Mouse (Mus musculus): ENCODE measurements around the gene Fbxl13. TPM values are rescaled to one million over a fixed set of nuclear protein-coding genes. Genes with fewer than 3 reads are reported as not detected.
"Not testable (repeated sequence)": the region's sequence is repeated elsewhere in the genome, so short reads cannot be mapped to it uniquely, and the experiment has no call there.

Fbxl13 gene
- polyA plus RNA-seq, 1 experiment from 2014 or later = 0.10 TPM

DNA sequence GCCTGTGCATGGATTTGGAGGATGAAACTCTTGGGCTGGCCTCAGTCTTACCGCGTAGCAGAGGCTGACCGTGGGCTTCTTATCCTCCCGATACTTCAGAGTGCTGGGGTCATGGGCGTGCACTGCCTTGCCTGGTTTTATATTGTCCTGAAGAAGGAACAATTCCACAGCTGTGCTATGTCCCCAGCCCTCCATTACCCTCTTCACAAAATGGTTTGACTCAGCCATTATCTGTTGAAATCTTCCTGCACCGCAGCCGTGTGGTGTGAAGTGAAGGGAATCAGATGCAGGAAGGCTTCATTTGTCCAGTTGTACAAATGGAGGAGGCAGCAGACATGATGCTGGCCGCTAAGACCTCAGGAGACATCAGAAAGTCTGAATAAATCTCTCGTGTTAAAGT lies 11.5 kb upstream of the Fbxl13 start:
- Histone ChIP-seq H3K27ac (no peak overlapping the region), H3K4me1 (replicated peaks) (peaks cover 4% of the 10 kb centered on the region), H3K9ac (no peak overlapping the region), H3K4me2 (no peak overlapping the region), H3K4me3 (no peak overlapping the region), H3K9me3 (replicated peaks) (no peaks in the 10 kb centered on the region), H3K27me3 (no peaks in the 10 kb centered on the region), H3K36me3 (peaks cover 37% of the 10 kb centered on the region)
- WGBS = 86% methylated on average over 9 of the region's 9 CpGs
- ATAC-seq (replicated peaks; ENCODE audit: insufficient number of reproducible peaks, insufficient read depth, low FRiP score, low read depth) = no peak

DNA sequence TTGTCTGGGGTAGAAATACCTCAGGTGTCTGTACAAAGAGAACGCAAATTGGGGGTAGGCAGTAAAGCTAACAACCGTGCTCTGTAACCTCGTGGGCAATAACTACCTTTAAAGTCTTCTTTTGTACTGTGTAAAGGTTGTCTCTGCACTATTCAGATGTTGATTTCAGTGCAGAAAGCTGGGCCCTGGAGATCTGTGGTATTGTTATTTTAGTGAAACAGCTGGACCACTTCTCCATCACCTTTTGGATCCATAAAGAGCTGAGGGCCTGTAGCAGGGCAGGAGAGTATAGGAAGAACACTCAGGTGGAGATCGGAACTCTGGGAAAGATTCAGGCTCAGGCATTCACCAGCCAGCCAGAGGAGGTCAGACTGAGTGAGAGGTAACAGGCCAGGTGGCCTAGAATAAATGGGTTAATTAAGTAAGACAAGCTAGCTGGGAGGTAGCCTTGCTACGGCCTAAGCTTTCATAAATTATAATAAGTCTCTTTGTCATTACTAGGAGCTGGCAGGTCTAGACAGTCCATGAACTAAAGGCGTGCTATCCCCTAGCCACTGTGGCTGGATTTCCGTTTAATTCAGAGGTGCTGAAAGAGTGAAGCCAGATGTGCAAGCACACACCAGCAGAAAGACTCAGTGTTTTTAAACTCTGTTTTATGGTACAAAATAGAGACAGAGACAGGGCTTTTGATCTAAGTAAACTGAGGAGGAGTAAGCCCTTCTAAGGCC lies 6.6 kb upstream of the Fbxl13 start:
- Histone ChIP-seq H3K4me3 (no peak overlapping the region), H3K9me3 (replicated peaks) (no peaks in the 10 kb centered on the region), H3K27ac (no peak overlapping the region), H3K4me1 (replicated peaks) (no peaks in the 10 kb centered on the region), H3K36me3 (peaks cover 50% of the 10 kb centered on the region), H3K27me3 (no peaks in the 10 kb centered on the region), H3K9ac (no peak overlapping the region), H3K4me2 (no peak overlapping the region)
- 0 out of 2 replicates have a peak, but pooled peaks have one; percentile 18 for ATAC-seq (replicated peaks; ENCODE audit: insufficient number of reproducible peaks, insufficient read depth, low FRiP score, low read depth)
- 68% methylated on average over 7 of the region's 7 CpGs for WGBS

DNA sequence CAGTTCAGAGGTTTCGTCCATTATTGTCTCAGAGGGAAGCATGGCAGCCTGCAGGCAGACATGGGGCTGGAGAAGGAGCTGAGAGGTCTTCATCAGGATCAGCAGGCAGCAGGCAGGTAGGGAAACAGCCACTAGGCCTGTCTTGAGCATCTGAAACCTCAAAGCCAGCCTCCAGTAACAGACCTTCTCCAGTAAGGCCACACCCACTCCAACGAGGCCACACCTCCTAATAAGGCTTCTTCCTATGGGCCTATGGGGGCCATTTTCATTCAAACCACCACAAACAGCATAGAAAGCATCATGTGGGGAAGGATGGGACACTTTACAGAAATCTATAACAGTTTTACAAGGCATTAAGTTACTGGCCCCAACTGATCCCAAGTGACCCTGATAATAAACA lies 5.3 kb upstream of the Fbxl13 start:
- Histone ChIP-seq H3K36me3 (peaks cover 49% of the 10 kb centered on the region), H3K27me3 (no peaks in the 10 kb centered on the region), H3K9ac (no peak overlapping the region), H3K27ac (no peak overlapping the region), H3K4me1 (replicated peaks) (peaks cover 7% of the 10 kb centered on the region), H3K9me3 (replicated peaks) (no peaks in the 10 kb centered on the region), H3K4me2 (no peak overlapping the region), H3K4me3 (no peak overlapping the region)
- 84% methylated on average over 2 of the region's 2 CpGs for WGBS
- no peak for ATAC-seq (replicated peaks; ENCODE audit: insufficient number of reproducible peaks, insufficient read depth, low FRiP score, low read depth)

DNA sequence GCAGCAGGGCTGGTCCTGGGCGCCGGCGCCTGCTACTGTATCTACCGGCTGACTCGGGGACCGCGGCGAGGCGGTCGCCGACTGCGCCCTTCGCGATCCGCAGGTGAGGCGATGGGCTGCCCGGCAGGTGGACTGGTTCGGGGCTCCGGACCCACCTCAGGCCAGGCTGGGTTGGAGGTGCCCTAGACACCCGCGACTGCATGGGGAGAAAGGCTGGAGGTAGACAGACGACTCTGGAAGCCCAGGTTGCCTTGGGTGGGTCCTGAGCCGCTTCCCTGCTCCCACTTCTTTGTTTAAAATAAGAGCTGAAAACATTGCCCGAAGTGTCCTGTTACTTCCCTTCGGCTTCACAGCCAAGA lies 678 bp upstream of the Fbxl13 start:
- peak overlapping the region; percentile 89 for H3K4me2 ChIP-seq
- no peaks in the 10 kb centered on the region for H3K9me3 ChIP-seq (replicated peaks)
- no peaks in the 10 kb centered on the region for H3K27me3 ChIP-seq
- peaks cover 25% of the 10 kb centered on the region for H3K36me3 ChIP-seq
- ATAC-seq (replicated peaks; ENCODE audit: insufficient number of reproducible peaks, insufficient read depth, low FRiP score, low read depth) = no peak; the same call in 1 of the 2 replicates
- H3K4me1 ChIP-seq (replicated peaks) = peaks cover 13% of the 10 kb centered on the region
- H3K4me3 ChIP-seq = peak overlapping the region; percentile 97
- peak overlapping the region; percentile 91 for H3K9ac ChIP-seq
- H3K27ac ChIP-seq = peak overlapping the region; percentile 88
- WGBS = under 1% methylated on average over 25 of the region's 25 CpGs

DNA sequence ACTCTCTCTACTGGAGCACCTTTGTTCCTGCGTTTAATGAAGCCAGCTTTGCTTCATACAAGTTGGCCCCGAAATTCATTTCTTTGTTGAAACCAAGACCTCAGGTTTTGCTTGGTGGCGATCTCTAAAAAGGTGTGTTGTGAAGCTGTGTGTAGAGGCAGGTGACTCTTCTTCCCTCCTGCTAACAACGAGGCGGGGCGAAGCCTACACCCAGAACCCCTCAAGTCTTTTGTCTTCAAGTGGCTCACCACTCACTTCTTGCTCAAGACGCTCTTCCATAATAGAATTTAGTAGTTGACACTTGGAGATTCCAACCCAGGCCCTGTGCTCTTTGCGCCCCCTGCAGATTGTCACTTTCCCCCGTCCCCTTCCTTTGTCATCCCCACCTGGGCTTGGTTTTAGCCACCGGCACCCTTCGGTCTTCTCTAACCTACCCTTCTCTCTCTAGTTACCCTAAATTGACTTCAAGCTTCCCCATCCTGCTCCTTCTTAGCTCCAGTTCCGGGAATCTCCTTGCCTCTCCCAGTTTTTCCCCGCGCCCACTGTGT lies 469 bp downstream of the Fbxl13 start:
- Histone ChIP-seq H3K4me2 (peak overlapping the region; percentile 89), H3K4me1 (replicated peaks) (peaks cover 13% of the 10 kb centered on the region), H3K4me3 (peak overlapping the region; percentile 97), H3K27me3 (no peaks in the 10 kb centered on the region), H3K9ac (peak overlapping the region; percentile 33; the same call in 1 of the 2 replicates), H3K36me3 (peaks cover 15% of the 10 kb centered on the region), H3K9me3 (replicated peaks) (no peaks in the 10 kb centered on the region), H3K27ac (0 out of 2 replicates have a peak overlapping the region, but pooled peaks have one; percentile 29)
- 11% methylated on average over 14 of the region's 14 CpGs for WGBS
- ATAC-seq (replicated peaks; ENCODE audit: insufficient number of reproducible peaks, insufficient read depth, low FRiP score, low read depth) = no peak

DNA sequence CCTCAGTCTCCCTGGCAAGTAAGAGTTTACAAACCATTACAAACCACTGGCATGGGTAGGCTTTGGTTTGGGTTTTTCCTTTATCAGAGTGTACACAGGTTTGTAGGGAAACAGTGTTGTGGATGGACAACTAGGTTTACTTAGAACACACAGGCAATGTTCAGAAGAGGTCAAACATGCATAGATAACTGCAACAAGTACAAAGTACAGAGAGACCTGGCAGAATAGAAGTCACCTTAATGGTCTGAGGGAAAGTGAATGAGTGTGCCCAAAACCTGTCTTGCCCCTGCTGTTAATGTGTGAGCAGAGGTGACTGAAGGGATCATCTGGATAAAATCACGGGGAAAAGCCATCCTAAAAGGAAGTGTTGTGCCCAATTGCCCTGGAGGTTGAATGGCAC lies 1.8 kb downstream of the Fbxl13 start:
- H3K27me3 ChIP-seq = 0 out of 2 replicates have a peak, but pooled peaks cover 3% of the 10 kb centered on the region
- no peak overlapping the region for H3K9ac ChIP-seq
- no peak overlapping the region for H3K4me2 ChIP-seq
- no peaks in the 10 kb centered on the region for H3K9me3 ChIP-seq (replicated peaks)
- no peak for ATAC-seq (replicated peaks; ENCODE audit: insufficient number of reproducible peaks, insufficient read depth, low FRiP score, low read depth)
- peaks cover 2% of the 10 kb centered on the region for H3K36me3 ChIP-seq
- peaks cover 13% of the 10 kb centered on the region for H3K4me1 ChIP-seq (replicated peaks)
- no peak overlapping the region for H3K4me3 ChIP-seq
- no peak overlapping the region for H3K27ac ChIP-seq
- WGBS = 30% methylated on average over 1 of the region's 1 CpGs

DNA sequence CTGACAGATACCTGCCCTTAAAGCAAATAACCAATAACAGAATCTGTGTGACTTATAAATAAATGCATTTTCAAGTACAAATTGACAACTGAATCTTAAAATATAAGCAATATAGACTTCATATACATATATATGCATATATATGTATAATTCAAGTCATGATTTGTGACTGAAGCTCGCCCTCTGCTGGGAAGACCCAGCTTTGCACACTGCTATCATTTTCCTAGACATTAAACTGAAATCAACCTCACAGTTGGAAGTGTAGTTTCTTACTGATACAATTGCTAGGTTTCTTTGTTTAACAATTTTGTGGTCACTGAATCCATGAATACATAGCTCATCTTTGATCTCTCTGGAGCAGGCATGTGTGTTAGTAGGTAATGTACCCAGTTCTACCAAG lies 4.5 kb downstream of the Fbxl13 start:
- no peaks in the 10 kb centered on the region for H3K9me3 ChIP-seq (replicated peaks)
- peaks cover 6% of the 10 kb centered on the region for H3K4me1 ChIP-seq (replicated peaks)
- H3K27me3 ChIP-seq = 0 out of 2 replicates have a peak, but pooled peaks cover 3% of the 10 kb centered on the region
- H3K4me2 ChIP-seq = no peak overlapping the region
- H3K27ac ChIP-seq = no peak overlapping the region
- WGBS = 2% methylated on average over 1 of the region's 1 CpGs
- no peak overlapping the region for H3K4me3 ChIP-seq
- no peaks in the 10 kb centered on the region for H3K36me3 ChIP-seq
- H3K9ac ChIP-seq = no peak overlapping the region
- ATAC-seq (replicated peaks; ENCODE audit: insufficient number of reproducible peaks, insufficient read depth, low FRiP score, low read depth) = no peak

DNA sequence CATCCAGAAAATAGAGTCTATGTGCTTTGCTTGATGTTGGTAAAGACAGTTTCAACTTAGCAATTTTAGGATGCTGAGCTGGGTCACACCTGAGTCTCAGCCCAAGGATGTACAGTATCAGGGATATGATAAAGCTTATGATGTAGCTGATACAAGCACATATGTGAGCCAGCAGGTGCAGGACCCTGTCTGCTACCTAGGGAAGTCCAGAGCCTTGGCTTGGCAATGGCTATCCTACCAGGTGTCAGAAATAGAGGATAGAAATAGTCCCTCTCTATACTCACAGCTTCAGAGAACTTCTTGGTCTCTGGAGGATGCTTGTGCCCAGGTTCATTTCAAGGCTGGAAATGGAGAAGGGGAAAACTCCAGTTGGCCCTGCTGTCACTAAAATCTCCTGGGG lies 19.5 kb downstream of the Fbxl13 start:
- Histone ChIP-seq H3K4me3 (no peak overlapping the region), H3K27me3 (no peaks in the 10 kb centered on the region), H3K9ac (no peak overlapping the region), H3K27ac (no peak overlapping the region), H3K4me1 (replicated peaks) (no peaks in the 10 kb centered on the region), H3K4me2 (no peak overlapping the region), H3K9me3 (replicated peaks) (peaks cover under 1% of the 10 kb centered on the region), H3K36me3 (no peaks in the 10 kb centered on the region)
- ATAC-seq (replicated peaks; ENCODE audit: insufficient number of reproducible peaks, insufficient read depth, low FRiP score, low read depth) = no peak

DNA sequence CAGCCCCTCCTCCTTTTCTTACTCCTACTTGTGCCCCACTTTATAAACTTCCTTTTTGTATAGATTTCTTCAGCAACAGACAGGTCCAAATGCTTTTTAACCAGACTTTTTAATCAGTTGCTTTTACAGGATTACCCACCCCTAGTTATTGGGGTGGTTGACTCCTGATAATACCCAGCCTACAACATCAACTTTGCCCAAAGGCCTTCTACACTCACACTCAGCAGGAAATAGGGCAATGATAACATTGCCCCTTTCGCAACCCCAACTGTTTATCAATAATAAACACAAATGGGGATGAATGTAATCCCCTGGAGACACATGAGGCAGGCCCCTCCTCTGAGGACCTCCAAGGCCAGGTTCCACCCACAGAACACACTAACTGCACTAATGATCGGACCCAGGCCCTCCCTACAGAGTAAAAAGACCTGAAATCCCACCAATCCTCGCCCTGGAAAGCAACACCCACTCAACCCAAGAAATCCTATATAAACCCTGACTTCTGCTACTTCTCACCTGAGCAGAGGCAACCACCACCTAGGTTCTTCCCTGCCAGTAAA lies 28.9 kb downstream of the Fbxl13 start:
- Histone ChIP-seq H3K27me3 (no peaks in the 10 kb centered on the region), H3K27ac (no peak overlapping the region), H3K9ac (no peak overlapping the region), H3K9me3 (replicated peaks) (no peaks in the 10 kb centered on the region), H3K4me1 (replicated peaks) (no peaks in the 10 kb centered on the region), H3K4me2 (no peak overlapping the region), H3K4me3 (no peak overlapping the region), H3K36me3 (no peaks in the 10 kb centered on the region)
- ATAC-seq (replicated peaks; ENCODE audit: insufficient number of reproducible peaks, insufficient read depth, low FRiP score, low read depth) = no peak
- WGBS = 71% methylated on average over 3 of the region's 3 CpGs

DNA sequence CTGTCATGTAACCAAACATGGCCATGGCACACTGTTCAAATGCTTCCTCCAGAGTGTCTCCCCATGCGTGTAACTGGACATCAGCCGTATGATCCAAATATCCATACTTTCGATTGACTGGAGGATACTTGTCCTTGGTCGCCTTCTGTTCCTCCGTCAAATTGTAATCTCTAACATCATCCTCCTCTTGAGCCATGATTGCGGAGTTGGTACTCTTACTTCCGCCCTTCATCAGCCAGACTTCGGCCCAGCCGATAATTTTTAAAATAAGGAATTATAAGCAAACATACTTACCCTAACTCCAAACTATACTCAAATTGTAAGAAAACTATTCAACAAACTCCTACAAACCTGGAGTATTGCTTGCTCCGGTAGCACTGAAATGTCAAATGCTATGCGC lies 31.1 kb downstream of the Fbxl13 start:
- not testable (repeated sequence) for H3K9me3 ChIP-seq (replicated peaks); H3K9ac ChIP-seq; H3K27ac ChIP-seq; H3K4me2 ChIP-seq; H3K4me3 ChIP-seq; H3K4me1 ChIP-seq (replicated peaks); H3K36me3 ChIP-seq; H3K27me3 ChIP-seq; ATAC-seq (replicated peaks; ENCODE audit: insufficient number of reproducible peaks, insufficient read depth, low FRiP score, low read depth)
- WGBS = 94% methylated on average over 11 of the region's 11 CpGs

DNA sequence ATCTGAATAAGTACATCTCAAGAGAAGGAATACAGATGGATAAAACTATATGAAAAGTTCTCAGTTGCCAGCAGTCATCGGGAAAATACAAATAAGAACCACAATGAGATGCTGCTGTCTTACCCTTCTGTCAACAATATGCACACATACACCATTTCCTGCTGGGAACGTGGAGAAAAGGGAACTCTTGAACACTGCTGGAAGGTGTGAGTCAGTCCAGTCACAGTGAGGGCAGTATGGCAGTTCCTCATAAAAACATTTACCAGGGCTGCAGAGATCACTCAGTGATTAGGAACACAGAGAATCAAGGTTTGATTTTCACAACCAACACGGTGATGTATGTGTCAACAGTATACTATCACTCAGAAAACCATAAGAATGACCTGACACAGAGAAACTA lies 34.4 kb downstream of the Fbxl13 start:
- Histone ChIP-seq H3K27me3 (no peaks in the 10 kb centered on the region), H3K27ac (no peak overlapping the region), H3K36me3 (no peaks in the 10 kb centered on the region), H3K4me2 (no peak overlapping the region), H3K4me3 (no peak overlapping the region), H3K9me3 (replicated peaks) (no peaks in the 10 kb centered on the region), H3K9ac (no peak overlapping the region), H3K4me1 (replicated peaks) (no peaks in the 10 kb centered on the region; the same call in 1 of the 2 replicates)
- no peak for ATAC-seq (replicated peaks; ENCODE audit: insufficient number of reproducible peaks, insufficient read depth, low FRiP score, low read depth)
- WGBS = 62% methylated on average over 3 of the region's 3 CpGs

Data from heart, embryonic 15.5 days (tissue).